Mouse (Mus musculus) bone marrow, adult 2 months (tissue): Measurements from ENCODE around the gene Ppp1r3c.

ENCODE experiments used
- CTCF ChIP-seq: fragments of 200-500 bp; IDR thresholded peaks from 2 replicates; pipeline ENCODE4 v1.5.1; 2011; ENCODE audit warnings: low read length, control low read depth; ENCODE audit not compliant: control insufficient read depth, insufficient read depth
- POLR2A ChIP-seq: fragments of 200-500 bp; IDR thresholded peaks from 2 replicates; pipeline ENCODE4 v1.6.1; 2011; ENCODE audit warnings: low read depth, mild to moderate bottlenecking, control low read depth, low read length, borderline replicate concordance; ENCODE audit not compliant: control insufficient read depth

DNA sequence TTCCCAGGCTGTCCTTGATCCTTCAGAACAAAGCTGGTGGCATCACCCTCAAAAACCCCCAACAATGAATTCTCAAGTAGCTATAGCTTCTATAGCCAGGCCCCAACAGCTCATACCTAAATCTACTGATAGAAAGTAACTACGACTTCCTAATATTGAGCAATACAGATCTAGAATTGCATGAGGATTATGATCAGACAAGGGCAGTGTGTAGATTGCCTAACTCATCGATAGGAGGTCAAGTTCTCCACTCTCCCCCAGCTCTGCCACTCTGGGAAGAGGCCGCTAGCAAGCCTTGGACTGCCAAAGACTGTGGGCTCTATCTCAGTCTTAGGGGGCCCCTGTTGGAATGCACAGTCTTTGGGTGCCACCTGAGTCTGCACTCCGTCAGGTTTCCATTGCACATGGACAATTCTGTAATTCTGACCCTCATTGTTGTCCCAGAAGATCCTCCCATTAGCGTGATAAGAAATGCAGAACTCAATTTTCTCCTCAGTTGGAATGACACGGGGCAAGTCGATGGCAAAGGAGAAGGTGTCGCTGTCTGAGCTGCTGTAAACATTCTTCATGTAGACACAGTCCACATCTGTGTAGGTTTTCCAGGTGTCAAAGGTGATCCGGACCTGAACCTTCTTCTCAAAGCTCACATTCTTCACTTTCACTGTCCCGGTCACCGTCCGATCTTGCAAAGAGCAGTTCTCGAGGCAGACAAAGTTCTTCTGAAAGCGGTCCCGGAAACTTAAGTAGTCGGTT is 3.1 kb downstream of the Ppp1r3c start:
- no peak for TF ChIP-seq POLR2A
- TF ChIP-seq CTCF = no peak
